Mouse (Mus musculus): ENCODE data around the gene Phykpl.
A peak's percentile ranks its signal among the peaks of the same experiment; 100 is the strongest.

DNA sequence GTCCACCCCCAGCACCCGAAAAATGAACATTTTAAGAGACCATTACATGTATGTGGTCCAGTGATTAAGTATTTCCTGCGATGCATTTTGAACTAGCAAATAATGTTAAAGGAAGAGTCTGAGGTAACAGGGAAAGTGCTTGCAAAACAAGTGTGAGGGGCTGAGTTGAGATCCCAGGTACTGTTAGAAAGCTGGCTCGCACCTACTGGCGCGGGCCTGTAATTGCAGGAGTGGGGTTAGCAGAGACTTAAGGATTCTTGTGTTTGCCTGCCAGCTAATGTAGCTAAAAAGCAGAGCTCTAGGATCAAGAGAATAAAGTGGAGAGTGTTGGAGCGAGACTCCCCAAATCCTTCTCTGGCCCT lies 51.7 kb downstream of the Phykpl start:
- TF ChIP-seq POLR2A (IDR thresholded peaks at IDR 0.05; ENCODE audit: insufficient read length, low read depth) (no peak), POLR2AphosphoS2 (IDR thresholded peaks at IDR 0.05; ENCODE audit: insufficient read length, low read depth) (peak; percentile 19), TCF12 (IDR thresholded peaks at IDR 0.05; ENCODE audit: insufficient read depth, poor library complexity, severe bottlenecking) (no peak)

All from myocyte (in vitro differentiated cells).